Mouse (Mus musculus): ENCODE results near the gene Ank3. TPM values are rescaled to one million over a fixed set of nuclear protein-coding genes. Genes with fewer than 3 reads are reported as not detected.

The Ank3 gene
- polyA plus RNA-seq, 1 experiment = 1.2 TPM

DNA sequence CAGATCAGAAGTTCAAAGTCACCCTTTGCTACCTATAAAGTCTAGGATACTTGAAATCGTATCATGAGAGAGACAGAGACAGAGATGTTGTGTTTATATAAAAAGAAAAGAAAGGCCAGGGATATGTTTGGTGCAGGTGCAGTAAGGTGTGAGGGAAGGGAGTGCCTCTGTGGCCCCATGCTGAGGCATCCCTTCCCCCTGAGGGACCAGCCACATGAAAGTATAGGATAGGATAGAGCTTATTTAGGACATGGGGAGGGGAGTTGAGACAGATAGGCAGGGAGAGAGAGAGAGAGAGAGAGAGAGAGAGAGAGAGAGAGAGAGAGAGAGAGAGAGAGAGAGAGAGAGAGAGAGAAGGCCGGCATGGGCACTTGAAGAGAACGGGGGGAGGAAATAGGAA lies 175.2 kb downstream of the Ank3 start:
- Histone ChIP-seq H3K4me1 (ENCODE audit: control insufficient read depth, insufficient read depth, insufficient read length) (no peaks in the 10 kb centered on the region; the same call in 1 of the 2 replicates), H3K36me3 (ENCODE audit: control insufficient read depth, insufficient read depth, low read length) (no peaks in the 10 kb centered on the region), H3K27me3 (ENCODE audit: control insufficient read depth, insufficient read depth, low read length) (no peaks in the 10 kb centered on the region; the same call in 1 of the 2 replicates), H3K4me3 (ENCODE audit: extremely low read depth, insufficient read depth, insufficient read length) (no peak overlapping the region), H3K27ac (ENCODE audit: insufficient read depth, low read length) (no peak overlapping the region)
- 17% methylated on average over 3 of the region's 3 CpGs for WGBS
- DNase-seq (ENCODE audit: low read depth in 1 of 2, low spot score in 2 of 2) = no peak
- no peak for TF ChIP-seq CTCF (IDR thresholded peaks at IDR 0.05; ENCODE audit: extremely low read depth, insufficient read depth, insufficient read length, insufficient replicate concordance)
- no peak for TF ChIP-seq POLR2A (IDR thresholded peaks at IDR 0.05; ENCODE audit: low read depth, low read length)

DNA sequence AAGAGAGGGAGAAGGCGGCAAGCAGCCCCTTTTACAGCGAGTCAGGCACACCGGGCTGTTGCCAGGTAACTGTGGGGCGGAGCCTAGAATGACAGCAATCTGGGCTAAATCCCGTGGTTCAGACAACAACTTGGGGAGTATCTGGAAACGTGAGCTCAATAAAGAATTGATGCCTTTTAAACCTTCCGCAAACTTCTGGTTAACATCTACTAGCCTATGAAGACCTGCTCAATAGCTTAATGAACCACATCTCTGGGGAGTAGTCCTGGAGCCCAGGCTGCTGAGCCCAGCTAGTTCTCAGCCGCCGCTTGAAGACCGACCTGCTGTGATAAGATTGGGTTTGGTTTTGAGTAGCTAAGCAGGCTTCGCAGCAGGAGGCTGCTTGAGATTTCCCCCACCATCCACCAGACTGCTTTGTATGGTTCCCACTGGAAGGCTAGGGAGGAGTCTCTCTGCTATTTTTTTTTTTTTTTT lies 175.7 kb downstream of the Ank3 start:
- 18% methylated on average over 11 of the region's 11 CpGs for WGBS
- DNase-seq (ENCODE audit: low read depth in 1 of 2, low spot score in 2 of 2) = no peak

DNA sequence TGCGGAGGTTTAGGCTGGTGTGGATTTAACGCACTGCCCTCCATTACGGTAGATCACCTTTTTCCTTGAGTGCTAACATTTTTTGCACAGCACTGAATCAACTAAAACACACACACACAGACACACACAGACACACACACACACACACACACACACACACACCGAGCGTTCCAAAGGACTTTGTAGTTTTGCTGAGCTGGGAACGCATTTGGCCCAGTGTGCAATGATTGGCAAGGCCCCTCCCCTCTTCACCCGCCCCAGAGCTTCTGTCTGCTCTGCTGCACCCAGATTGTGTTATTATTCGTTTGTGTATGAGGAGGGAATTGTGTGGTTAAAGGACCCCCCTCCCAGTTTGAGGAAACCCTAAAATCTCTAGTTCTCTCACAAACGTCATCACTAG lies 176.3 kb downstream of the Ank3 start:
- Histone ChIP-seq H3K4me3 (ENCODE audit: extremely low read depth, insufficient read depth, insufficient read length) (no peak overlapping the region), H3K36me3 (ENCODE audit: control insufficient read depth, insufficient read depth, low read length) (no peaks in the 10 kb centered on the region), H3K4me1 (ENCODE audit: control insufficient read depth, insufficient read depth, insufficient read length) (no peaks in the 10 kb centered on the region; the same call in 1 of the 2 replicates), H3K27me3 (ENCODE audit: control insufficient read depth, insufficient read depth, low read length) (no peaks in the 10 kb centered on the region; the same call in 1 of the 2 replicates), H3K27ac (ENCODE audit: insufficient read depth, low read length) (no peak overlapping the region)
- no peak for TF ChIP-seq POLR2A (IDR thresholded peaks at IDR 0.05; ENCODE audit: low read depth, low read length)
- no peak for TF ChIP-seq CTCF (IDR thresholded peaks at IDR 0.05; ENCODE audit: extremely low read depth, insufficient read depth, insufficient read length, insufficient replicate concordance)
- 51% methylated on average over 9 of the region's 9 CpGs for WGBS
- no peak for DNase-seq (ENCODE audit: low read depth in 1 of 2, low spot score in 2 of 2)

More for the DNA sequence above, 175.7 kb downstream of the Ank3 start:
- Histone ChIP-seq H3K27ac (ENCODE audit: insufficient read depth, low read length) (no peak overlapping the region), H3K4me1 (ENCODE audit: control insufficient read depth, insufficient read depth, insufficient read length) (no peaks in the 10 kb centered on the region; the same call in 1 of the 2 replicates), H3K4me3 (ENCODE audit: extremely low read depth, insufficient read depth, insufficient read length) (no peak overlapping the region), H3K27me3 (ENCODE audit: control insufficient read depth, insufficient read depth, low read length) (no peaks in the 10 kb centered on the region; the same call in 1 of the 2 replicates), H3K36me3 (ENCODE audit: control insufficient read depth, insufficient read depth, low read length) (no peaks in the 10 kb centered on the region)
- TF ChIP-seq POLR2A (IDR thresholded peaks at IDR 0.05; ENCODE audit: low read depth, low read length) = no peak
- TF ChIP-seq CTCF (IDR thresholded peaks at IDR 0.05; ENCODE audit: extremely low read depth, insufficient read depth, insufficient read length, insufficient replicate concordance) = no peak

DNA sequence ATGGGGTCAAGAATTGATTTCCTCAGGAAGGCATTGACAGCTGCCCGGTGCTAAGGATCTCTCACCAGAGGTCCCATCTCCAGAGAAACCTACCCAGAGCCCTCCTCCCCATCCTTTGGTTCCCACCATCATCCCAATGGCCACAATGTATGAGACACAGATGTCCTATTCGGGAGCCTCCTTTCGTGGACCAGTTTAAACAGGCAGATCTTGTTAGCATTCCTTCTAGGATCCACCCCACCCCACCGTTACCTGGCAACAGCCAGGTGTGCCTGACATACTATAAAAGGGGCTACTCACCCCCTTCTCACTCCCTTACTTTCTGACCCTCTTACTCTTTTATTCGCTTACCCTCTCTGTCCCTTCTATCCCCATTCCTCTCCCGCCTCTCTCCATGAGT lies 176.9 kb downstream of the Ank3 start:
- no peak for TF ChIP-seq CTCF (IDR thresholded peaks at IDR 0.05; ENCODE audit: extremely low read depth, insufficient read depth, insufficient read length, insufficient replicate concordance)
- TF ChIP-seq POLR2A (IDR thresholded peaks at IDR 0.05; ENCODE audit: low read depth, low read length) = no peak
- H3K36me3 ChIP-seq (ENCODE audit: control insufficient read depth, insufficient read depth, low read length) = no peaks in the 10 kb centered on the region
- no peaks in the 10 kb centered on the region; the same call in 1 of the 2 replicates for H3K27me3 ChIP-seq (ENCODE audit: control insufficient read depth, insufficient read depth, low read length)
- no peak overlapping the region for H3K4me3 ChIP-seq (ENCODE audit: extremely low read depth, insufficient read depth, insufficient read length)
- DNase-seq (ENCODE audit: low read depth in 1 of 2, low spot score in 2 of 2) = no peak
- no peaks in the 10 kb centered on the region; the same call in 1 of the 2 replicates for H3K4me1 ChIP-seq (ENCODE audit: control insufficient read depth, insufficient read depth, insufficient read length)
- no peak overlapping the region for H3K27ac ChIP-seq (ENCODE audit: insufficient read depth, low read length)
- 73% methylated on average over 6 of the region's 6 CpGs for WGBS

DNA sequence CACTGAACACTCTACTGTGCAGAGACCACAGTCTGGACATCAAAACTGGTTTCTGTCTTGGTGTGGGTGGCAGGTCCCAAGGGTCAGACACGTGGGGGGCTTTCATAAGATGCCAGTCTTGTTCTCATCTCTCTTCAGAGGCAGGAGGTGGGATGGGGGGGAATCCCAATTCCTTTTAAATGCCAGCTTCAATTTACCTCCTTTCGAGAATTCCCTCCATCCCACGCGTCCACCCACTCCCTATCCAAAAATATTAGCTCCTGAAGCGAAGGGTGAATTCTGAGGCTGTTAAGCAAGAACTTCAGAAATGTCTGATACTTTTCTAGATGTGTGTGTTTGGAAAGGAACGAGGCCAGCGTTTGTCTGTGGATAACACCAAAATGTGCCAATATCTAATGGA lies 177.7 kb downstream of the Ank3 start:
- H3K4me3 ChIP-seq (ENCODE audit: extremely low read depth, insufficient read depth, insufficient read length) = no peak overlapping the region
- 89% methylated on average over 7 of the region's 7 CpGs for WGBS
- H3K4me1 ChIP-seq (ENCODE audit: control insufficient read depth, insufficient read depth, insufficient read length) = no peaks in the 10 kb centered on the region; the same call in 1 of the 2 replicates
- no peaks in the 10 kb centered on the region for H3K36me3 ChIP-seq (ENCODE audit: control insufficient read depth, insufficient read depth, low read length)
- DNase-seq (ENCODE audit: low read depth in 1 of 2, low spot score in 2 of 2) = no peak
- no peak overlapping the region for H3K27ac ChIP-seq (ENCODE audit: insufficient read depth, low read length)
- H3K27me3 ChIP-seq (ENCODE audit: control insufficient read depth, insufficient read depth, low read length) = no peaks in the 10 kb centered on the region; the same call in 1 of the 2 replicates
- TF ChIP-seq POLR2A (IDR thresholded peaks at IDR 0.05; ENCODE audit: low read depth, low read length) = no peak
- no peak for TF ChIP-seq CTCF (IDR thresholded peaks at IDR 0.05; ENCODE audit: extremely low read depth, insufficient read depth, insufficient read length, insufficient replicate concordance)

DNA sequence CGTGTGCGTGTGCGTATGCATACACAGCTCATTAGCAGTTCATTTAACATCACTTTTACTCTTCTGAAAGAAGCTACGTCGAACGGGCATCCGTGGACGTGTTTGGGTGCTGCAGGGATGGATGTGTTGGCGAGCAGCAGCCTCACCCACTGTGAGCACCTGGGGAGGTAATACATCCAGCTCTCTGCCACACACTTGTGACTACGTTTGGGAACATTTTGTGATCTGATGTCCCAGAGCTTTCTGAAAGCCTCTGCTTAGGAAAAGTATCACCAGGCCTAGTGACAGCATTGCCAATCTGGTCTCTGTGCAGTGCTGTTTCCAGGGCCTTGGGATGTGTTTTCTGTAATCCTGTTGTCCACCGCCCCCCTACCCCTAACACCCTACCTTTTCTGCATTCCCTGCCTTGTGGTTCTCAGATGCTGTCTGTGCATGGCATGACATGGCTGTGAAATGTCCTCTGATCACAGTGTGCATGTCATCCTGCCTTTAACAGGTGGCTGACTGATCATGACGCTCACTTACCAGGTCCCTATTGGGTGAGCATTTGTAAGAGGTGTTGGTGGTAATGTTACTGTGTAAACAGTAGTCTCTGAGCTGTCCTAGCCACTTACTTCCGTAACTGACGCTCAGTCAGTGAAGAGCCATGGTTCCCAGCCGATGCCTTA lies 178.6 kb downstream of the Ank3 start:
- H3K4me1 ChIP-seq (ENCODE audit: control insufficient read depth, insufficient read depth, insufficient read length) = no peaks in the 10 kb centered on the region
- H3K36me3 ChIP-seq (ENCODE audit: control insufficient read depth, insufficient read depth, low read length) = no peaks in the 10 kb centered on the region
- no peaks in the 10 kb centered on the region; the same call in 1 of the 2 replicates for H3K27me3 ChIP-seq (ENCODE audit: control insufficient read depth, insufficient read depth, low read length)
- no peak for DNase-seq (ENCODE audit: low read depth in 1 of 2, low spot score in 2 of 2)
- no peak overlapping the region for H3K4me3 ChIP-seq (ENCODE audit: extremely low read depth, insufficient read depth, insufficient read length)
- 90% methylated on average over 15 of the region's 15 CpGs for WGBS
- H3K27ac ChIP-seq (ENCODE audit: insufficient read depth, low read length) = no peak overlapping the region
- no peak for TF ChIP-seq CTCF (IDR thresholded peaks at IDR 0.05; ENCODE audit: extremely low read depth, insufficient read depth, insufficient read length, insufficient replicate concordance)
- TF ChIP-seq POLR2A (IDR thresholded peaks at IDR 0.05; ENCODE audit: low read depth, low read length) = no peak

DNA sequence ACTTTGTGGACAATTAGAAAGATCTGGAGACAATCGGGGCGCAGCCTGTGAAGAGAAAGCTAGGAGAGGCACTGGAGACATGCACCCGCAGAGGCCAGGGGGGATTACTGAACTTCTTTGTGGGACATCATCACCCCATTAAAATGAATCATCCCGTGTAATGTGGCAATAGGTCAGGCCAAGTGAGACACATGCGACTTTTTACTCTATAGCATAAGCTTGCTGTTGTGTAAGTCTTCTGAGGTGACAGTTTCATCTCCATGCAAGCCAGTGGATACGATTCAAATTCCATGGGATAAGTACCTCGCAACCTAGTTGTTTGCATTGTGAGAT lies 179.1 kb downstream of the Ank3 start:
- no peaks in the 10 kb centered on the region; the same call in 1 of the 2 replicates for H3K27me3 ChIP-seq (ENCODE audit: control insufficient read depth, insufficient read depth, low read length)
- H3K27ac ChIP-seq (ENCODE audit: insufficient read depth, low read length) = no peak overlapping the region
- 86% methylated on average over 7 of the region's 7 CpGs for WGBS
- DNase-seq (ENCODE audit: low read depth in 1 of 2, low spot score in 2 of 2) = no peak
- H3K4me1 ChIP-seq (ENCODE audit: control insufficient read depth, insufficient read depth, insufficient read length) = no peaks in the 10 kb centered on the region
- no peak for TF ChIP-seq POLR2A (IDR thresholded peaks at IDR 0.05; ENCODE audit: low read depth, low read length)
- no peak for TF ChIP-seq CTCF (IDR thresholded peaks at IDR 0.05; ENCODE audit: extremely low read depth, insufficient read depth, insufficient read length, insufficient replicate concordance)
- no peaks in the 10 kb centered on the region for H3K36me3 ChIP-seq (ENCODE audit: control insufficient read depth, insufficient read depth, low read length)
- no peak overlapping the region for H3K4me3 ChIP-seq (ENCODE audit: extremely low read depth, insufficient read depth, insufficient read length)

All from spleen, adult 2 months (tissue).